Mouse (Mus musculus) embryonic fibroblast, embryonic 13.5 days (primary cell): ENCODE measurements around the gene Rab12.

Experiments
- CTCF ChIP-seq: IDR thresholded peaks from 2 replicates; pipeline ENCODE4 v1.5.1; 2011; ENCODE audit warnings: mild to moderate bottlenecking, control low read depth, low read length, moderate library complexity, borderline replicate concordance; ENCODE audit not compliant: insufficient read depth
- POLR2A ChIP-seq: IDR thresholded peaks from 2 replicates; pipeline ENCODE4 v1.6.1; 2011; ENCODE audit warnings: low read depth, mild to moderate bottlenecking, control low read depth, low read length, moderate library complexity

GRCm38 (mm10) chr17:66552690-66553089 lies 33.2 kb upstream of the Rab12 start:
- TF ChIP-seq CTCF: no peak
- no peak for TF ChIP-seq POLR2A
